24 mouse cellular contexts compared by ENCODE assay signal in genomic region chr2:65948808-65949207, GRCm38 (mm10).
"Had no signal": no experiment of that assay in that cellular context is flagged by ENCODE, and none has a peak within 500 bp of the region (broad histone marks: within the 10 kb centered on the region; RNA-seq: fewer than 3 reads in every experiment).

No protein-coding gene starts in this region.

- H3K27me3 ChIP-seq: hindbrain, embryonic 12.5 days; hindbrain, embryonic 15.5 days; intestine, embryonic 15.5 days; limb, embryonic 12.5 days had no signal

- H3K36me3 ChIP-seq: intestine, embryonic 15.5 days had no signal

- H3K4me1 ChIP-seq: intestine, embryonic 15.5 days; limb, embryonic 12.5 days had no signal

- H3K9ac ChIP-seq: hindbrain, embryonic 12.5 days; hindbrain, embryonic 15.5 days; intestine, embryonic 15.5 days; limb, embryonic 12.5 days had no signal

- H3K4me3 ChIP-seq: gastrocnemius, adult 2 months; hindbrain, embryonic 10.5 days; hindbrain, embryonic 12.5 days; hindbrain, embryonic 15.5 days; intestine, embryonic 15.5 days; layer of hippocampus, adult 2 months; left cerebral cortex, adult 2 months; limb, embryonic 10.5 days; limb, embryonic 12.5 days had no signal

- H3K27ac ChIP-seq: gastrocnemius, adult 2 months; hindbrain, embryonic 10.5 days; hindbrain, embryonic 12.5 days; hindbrain, embryonic 15.5 days; intestine, embryonic 15.5 days; layer of hippocampus, adult 2 months; left cerebral cortex, adult 2 months; limb, embryonic 10.5 days; limb, embryonic 12.5 days had no signal

- H3K9me3 ChIP-seq: hindbrain, embryonic 12.5 days; hindbrain, embryonic 15.5 days; intestine, embryonic 15.5 days; limb, embryonic 10.5 days; limb, embryonic 12.5 days had no signal

- ATAC-seq: inflammation-experienced regulatory T-cells, adult 6 months; intestine, embryonic 15.5 days; intestine, postnatal 0 days had no signal

- DNase-seq: gastrocnemius, adult 2 months; gastrocnemius, postnatal 10 days; gastrocnemius, postnatal 25 days; heart, adult 18-20 months; heart, postnatal 10 days; heart, postnatal 4 days; kidney, adult 18-20 months; kidney, adult 8-10 months; kidney, postnatal 10 days; kidney, postnatal 25 days; kidney, postnatal 4 days; liver had no signal

- H3K4me2 ChIP-seq: heart, embryonic 11.5 days; hindbrain, embryonic 12.5 days; hindbrain, embryonic 15.5 days; intestine, embryonic 15.5 days; limb, embryonic 12.5 days; liver, embryonic 11.5 days had no signal
